Mouse (Mus musculus): ENCODE data around the gene Map4k2. TPM values are rescaled to one million over a fixed set of nuclear protein-coding genes. Genes with fewer than 3 reads are reported as not detected.

Gene Map4k2
- polyA plus RNA-seq, 1 experiment: 57.4 TPM

DNA sequence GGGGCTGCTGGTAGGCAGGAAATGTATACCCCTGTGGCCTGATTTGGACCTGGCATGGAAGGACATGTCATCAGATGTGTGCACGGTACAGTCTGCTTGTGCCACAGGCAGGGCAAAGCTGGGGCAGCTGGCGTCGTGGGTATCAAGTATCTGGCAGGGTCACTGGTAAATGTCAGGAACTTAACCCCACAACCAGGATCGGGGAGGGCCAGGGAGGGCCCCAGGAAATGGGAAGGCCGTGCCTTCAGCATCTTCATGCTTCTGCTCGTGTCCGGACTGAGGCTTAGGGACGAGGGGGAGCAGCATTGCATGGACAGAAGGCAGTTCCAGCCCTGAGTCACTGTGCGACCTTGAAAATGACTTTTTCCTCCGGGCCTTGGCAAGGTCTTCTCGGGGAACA, 44.0 kb downstream of the Map4k2 start:
- H3K4me3 ChIP-seq (ENCODE audit: insufficient read depth, low read length): no peak overlapping the region
- TF ChIP-seq POLR2A (IDR thresholded peaks at IDR 0.05; ENCODE audit: borderline replicate concordance, low read depth, low read length) (no peak), CTCF (IDR thresholded peaks at IDR 0.05; ENCODE audit: low read depth, low read length) (no peak)
- no peaks in the 10 kb centered on the region for H3K4me1 ChIP-seq (ENCODE audit: control insufficient read depth, insufficient read depth, low read length)
- H3K27ac ChIP-seq (ENCODE audit: insufficient read depth, low read depth, low read length): no peak overlapping the region

DNA sequence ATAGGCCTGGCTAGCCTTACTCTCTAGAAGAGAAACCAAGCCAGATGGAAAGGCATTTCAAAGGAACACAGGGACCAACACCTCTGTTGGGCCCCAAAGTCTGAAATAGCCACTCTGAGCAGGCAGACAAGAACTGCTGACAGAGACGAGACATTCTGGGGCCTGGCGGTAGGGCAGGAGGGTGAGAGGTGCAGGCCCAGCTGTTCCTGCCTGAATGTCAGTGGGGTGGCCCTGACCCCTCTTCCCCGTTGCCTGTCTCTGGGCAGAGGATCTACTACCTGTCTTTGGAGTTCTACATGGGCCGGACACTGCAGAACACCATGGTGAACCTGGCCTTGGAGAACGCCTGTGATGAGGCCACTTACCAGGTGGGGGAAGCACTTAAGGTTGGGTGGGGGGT, 44.5 kb downstream of the Map4k2 start:
- Histone ChIP-seq H3K4me3 (ENCODE audit: insufficient read depth, low read length) (no peak overlapping the region), H3K4me1 (ENCODE audit: control insufficient read depth, insufficient read depth, low read length) (no peaks in the 10 kb centered on the region), H3K27ac (ENCODE audit: insufficient read depth, low read depth, low read length) (no peak overlapping the region)
- no peak for TF ChIP-seq POLR2A (IDR thresholded peaks at IDR 0.05; ENCODE audit: borderline replicate concordance, low read depth, low read length)
- TF ChIP-seq CTCF (IDR thresholded peaks at IDR 0.05; ENCODE audit: low read depth, low read length): no peak

DNA sequence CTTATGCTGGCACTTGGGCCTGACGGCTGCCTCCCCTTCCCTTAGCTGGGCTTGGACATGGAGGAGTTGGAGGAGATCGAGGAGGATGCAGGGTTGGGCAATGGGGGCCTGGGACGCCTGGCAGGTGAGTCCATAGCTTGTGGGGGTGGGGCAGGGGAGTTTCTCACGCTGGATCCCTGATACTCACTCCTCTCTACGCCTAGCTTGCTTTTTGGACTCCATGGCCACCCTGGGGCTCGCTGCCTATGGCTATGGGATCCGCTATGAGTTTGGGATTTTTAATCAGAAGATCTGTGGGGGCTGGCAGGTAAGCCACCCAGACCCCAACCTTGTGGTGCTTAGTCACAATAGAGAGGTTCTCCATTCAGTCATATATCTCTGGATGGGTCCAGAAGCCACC, 44.9 kb downstream of the Map4k2 start:
- TF ChIP-seq POLR2A (IDR thresholded peaks at IDR 0.05; ENCODE audit: borderline replicate concordance, low read depth, low read length) (no peak), CTCF (IDR thresholded peaks at IDR 0.05; ENCODE audit: low read depth, low read length) (no peak)
- Histone ChIP-seq H3K27ac (ENCODE audit: insufficient read depth, low read depth, low read length) (no peak overlapping the region), H3K4me1 (ENCODE audit: control insufficient read depth, insufficient read depth, low read length) (no peaks in the 10 kb centered on the region), H3K4me3 (ENCODE audit: insufficient read depth, low read length) (no peak overlapping the region)

DNA sequence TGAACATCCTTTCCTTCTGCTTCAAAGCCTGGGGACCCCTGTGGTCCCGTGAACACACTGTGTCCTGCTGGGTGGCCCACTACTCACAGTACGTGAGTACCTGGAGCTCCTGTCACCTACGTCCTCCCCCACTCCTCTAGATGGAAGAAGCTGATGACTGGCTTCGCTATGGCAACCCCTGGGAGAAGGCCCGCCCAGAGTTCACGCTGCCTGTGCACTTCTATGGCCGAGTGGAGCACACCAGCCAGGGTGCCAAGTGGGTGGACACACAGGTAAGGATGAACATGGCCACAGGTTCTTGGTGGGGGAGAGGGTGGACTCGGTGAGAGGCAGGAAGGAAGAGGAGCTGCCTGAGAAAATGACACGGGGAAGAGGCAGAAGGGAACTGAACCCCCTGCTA, 45.3 kb downstream of the Map4k2 start:
- Histone ChIP-seq H3K4me1 (ENCODE audit: control insufficient read depth, insufficient read depth, low read length) (no peaks in the 10 kb centered on the region), H3K27ac (ENCODE audit: insufficient read depth, low read depth, low read length) (no peak overlapping the region), H3K4me3 (ENCODE audit: insufficient read depth, low read length) (no peak overlapping the region)
- TF ChIP-seq POLR2A (IDR thresholded peaks at IDR 0.05; ENCODE audit: borderline replicate concordance, low read depth, low read length) (no peak), CTCF (IDR thresholded peaks at IDR 0.05; ENCODE audit: low read depth, low read length) (no peak)

DNA sequence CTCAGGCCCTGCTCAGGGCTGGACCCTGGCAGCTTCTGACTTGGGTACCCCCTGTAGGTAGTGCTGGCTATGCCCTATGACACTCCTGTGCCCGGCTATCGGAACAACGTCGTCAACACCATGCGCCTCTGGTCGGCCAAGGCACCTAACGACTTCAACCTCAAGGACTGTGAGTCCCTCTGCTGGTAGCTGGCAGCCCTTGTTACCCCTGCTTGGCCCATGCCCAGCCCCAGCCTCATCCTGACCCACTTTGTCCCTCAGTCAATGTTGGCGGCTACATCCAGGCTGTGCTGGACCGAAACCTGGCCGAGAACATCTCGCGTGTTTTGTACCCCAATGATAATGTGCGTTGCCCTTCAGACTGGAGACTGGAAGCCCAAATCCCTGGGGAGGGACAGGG, 47.1 kb downstream of the Map4k2 start:
- no peaks in the 10 kb centered on the region for H3K4me1 ChIP-seq (ENCODE audit: control insufficient read depth, insufficient read depth, low read length)
- TF ChIP-seq POLR2A (IDR thresholded peaks at IDR 0.05; ENCODE audit: borderline replicate concordance, low read depth, low read length) (no peak), CTCF (IDR thresholded peaks at IDR 0.05; ENCODE audit: low read depth, low read length) (no peak)
- no peak overlapping the region for H3K4me3 ChIP-seq (ENCODE audit: insufficient read depth, low read length)
- no peak overlapping the region for H3K27ac ChIP-seq (ENCODE audit: insufficient read depth, low read depth, low read length)

DNA sequence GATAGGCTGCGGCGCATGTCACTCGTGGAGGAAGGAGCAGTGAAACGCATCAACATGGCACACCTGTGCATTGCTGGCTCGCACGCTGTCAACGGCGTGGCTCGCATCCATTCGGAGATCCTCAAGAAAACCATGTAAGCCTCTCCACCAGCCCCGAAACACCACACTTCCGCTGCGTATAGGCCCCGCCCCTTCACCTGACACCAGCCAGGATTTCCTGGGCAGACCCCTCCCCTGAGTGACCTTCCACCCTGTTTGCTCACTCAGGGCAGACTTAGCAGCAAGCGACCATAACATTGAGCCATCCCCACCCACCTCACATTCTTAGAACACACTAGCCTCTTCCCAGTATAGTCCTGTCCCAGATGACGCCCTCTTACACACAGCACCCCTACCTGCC, 48.9 kb downstream of the Map4k2 start:
- Histone ChIP-seq H3K4me3 (ENCODE audit: insufficient read depth, low read length) (no peak overlapping the region), H3K27ac (ENCODE audit: insufficient read depth, low read depth, low read length) (no peak overlapping the region), H3K4me1 (ENCODE audit: control insufficient read depth, insufficient read depth, low read length) (no peaks in the 10 kb centered on the region)
- TF ChIP-seq CTCF (IDR thresholded peaks at IDR 0.05; ENCODE audit: low read depth, low read length) (no peak), POLR2A (IDR thresholded peaks at IDR 0.05; ENCODE audit: borderline replicate concordance, low read depth, low read length) (no peak)

DNA sequence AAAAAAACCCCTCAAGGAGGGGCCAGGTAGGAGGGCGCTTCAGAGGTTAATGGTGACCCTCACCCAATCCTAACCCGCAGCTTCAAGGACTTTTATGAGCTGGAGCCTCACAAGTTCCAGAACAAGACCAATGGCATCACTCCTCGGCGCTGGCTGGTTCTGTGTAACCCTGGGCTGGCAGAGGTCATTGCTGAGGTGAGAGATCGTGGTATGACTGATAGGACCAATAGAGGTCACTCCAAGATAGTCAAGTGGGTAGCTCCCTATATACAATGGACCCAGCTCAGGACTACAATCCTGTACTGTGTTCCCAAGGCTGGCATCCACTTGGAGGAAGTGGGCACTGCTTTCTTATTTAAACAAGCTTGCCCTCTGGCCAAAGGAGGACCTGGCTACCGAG, 49.3 kb downstream of the Map4k2 start:
- Histone ChIP-seq H3K4me1 (ENCODE audit: control insufficient read depth, insufficient read depth, low read length) (no peaks in the 10 kb centered on the region), H3K27ac (ENCODE audit: insufficient read depth, low read depth, low read length) (no peak overlapping the region), H3K4me3 (ENCODE audit: insufficient read depth, low read length) (no peak overlapping the region)
- TF ChIP-seq CTCF (IDR thresholded peaks at IDR 0.05; ENCODE audit: low read depth, low read length) (no peak), POLR2A (IDR thresholded peaks at IDR 0.05; ENCODE audit: borderline replicate concordance, low read depth, low read length) (no peak)

DNA sequence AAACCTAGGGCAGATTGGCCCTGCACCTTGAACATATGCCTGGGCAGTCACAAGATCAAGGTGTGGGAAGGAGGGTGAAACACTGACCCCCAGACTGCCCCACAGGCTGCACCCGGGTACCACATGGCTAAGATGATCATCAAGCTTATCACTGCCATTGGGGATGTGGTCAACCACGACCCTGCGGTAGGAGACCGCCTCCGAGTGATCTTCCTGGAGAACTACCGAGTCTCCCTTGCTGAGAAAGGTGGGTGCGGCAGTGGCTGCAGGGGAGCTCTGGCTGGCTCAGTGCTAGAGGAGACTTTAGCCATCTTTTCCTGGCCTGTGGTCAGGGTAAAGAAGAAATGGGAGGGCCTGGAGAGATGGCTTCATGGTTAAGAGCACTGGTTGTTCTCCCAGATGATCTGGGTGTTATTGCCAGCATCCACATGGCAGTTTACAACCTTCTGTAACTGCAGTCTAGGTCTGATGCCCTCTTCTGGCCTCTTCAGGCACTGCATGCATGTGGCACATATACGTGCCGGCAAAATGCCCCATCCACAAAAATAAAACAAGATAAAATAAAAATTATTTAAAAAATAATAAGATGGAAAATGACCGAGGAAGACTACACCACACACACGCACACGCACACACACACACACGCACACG, 51.9 kb downstream of the Map4k2 start:
- no peak for TF ChIP-seq CTCF (IDR thresholded peaks at IDR 0.05; ENCODE audit: low read depth, low read length)
- TF ChIP-seq POLR2A (IDR thresholded peaks at IDR 0.05; ENCODE audit: borderline replicate concordance, low read depth, low read length): no peak
- no peaks in the 10 kb centered on the region for H3K4me1 ChIP-seq (ENCODE audit: control insufficient read depth, insufficient read depth, low read length)

DNA sequence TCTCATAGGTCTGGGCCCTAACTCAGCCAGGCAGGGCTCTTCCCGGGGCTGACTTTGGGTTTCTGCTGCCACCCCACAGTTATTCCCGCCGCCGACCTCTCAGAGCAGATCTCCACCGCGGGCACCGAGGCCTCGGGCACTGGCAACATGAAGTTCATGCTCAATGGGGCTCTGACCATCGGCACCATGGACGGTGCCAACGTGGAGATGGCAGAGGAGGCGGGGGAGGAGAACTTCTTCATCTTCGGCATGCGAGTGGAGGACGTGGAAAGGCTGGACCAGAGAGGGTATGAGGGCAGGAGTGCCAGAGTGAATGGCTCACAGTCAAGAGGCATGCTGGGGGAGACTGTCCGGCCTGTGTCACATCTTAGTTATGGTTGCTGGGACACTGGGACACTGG, 52.7 kb downstream of the Map4k2 start:
- no peak overlapping the region for H3K4me3 ChIP-seq (ENCODE audit: insufficient read depth, low read length)
- TF ChIP-seq POLR2A (IDR thresholded peaks at IDR 0.05; ENCODE audit: borderline replicate concordance, low read depth, low read length) (no peak), CTCF (IDR thresholded peaks at IDR 0.05; ENCODE audit: low read depth, low read length) (no peak)
- no peak overlapping the region for H3K27ac ChIP-seq (ENCODE audit: insufficient read depth, low read depth, low read length)
- no peaks in the 10 kb centered on the region for H3K4me1 ChIP-seq (ENCODE audit: control insufficient read depth, insufficient read depth, low read length)

More for the DNA sequence above, 51.9 kb downstream of the Map4k2 start:
- no peak overlapping the region for H3K4me3 ChIP-seq (ENCODE audit: insufficient read depth, low read length)
- H3K27ac ChIP-seq (ENCODE audit: insufficient read depth, low read depth, low read length): no peak overlapping the region

DNA sequence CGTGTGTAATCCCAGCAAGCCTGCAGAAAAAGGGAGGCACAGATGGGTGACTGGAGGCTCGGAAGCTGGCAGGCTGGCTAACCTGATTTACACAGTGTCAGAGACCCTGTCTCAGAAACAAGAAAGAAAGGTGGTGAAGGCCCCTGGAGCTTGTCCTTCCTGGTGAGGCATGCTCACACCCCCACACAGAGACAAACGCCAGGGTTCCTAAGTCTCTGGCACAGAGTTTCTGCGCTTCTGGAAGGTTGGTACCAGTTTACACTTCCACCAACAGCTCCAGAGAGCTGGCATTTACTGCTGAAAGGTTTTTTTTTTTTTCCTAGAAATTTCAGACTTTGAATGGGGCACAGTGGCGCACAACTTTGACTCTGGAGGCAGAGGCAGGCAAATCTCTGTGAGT, 55.3 kb downstream of the Map4k2 start:
- Histone ChIP-seq H3K27ac (ENCODE audit: insufficient read depth, low read depth, low read length) (no peak overlapping the region), H3K4me1 (ENCODE audit: control insufficient read depth, insufficient read depth, low read length) (0 out of 2 replicates have a peak, but pooled peaks cover 3% of the 10 kb centered on the region), H3K4me3 (ENCODE audit: insufficient read depth, low read length) (no peak overlapping the region)
- no peak for TF ChIP-seq CTCF (IDR thresholded peaks at IDR 0.05; ENCODE audit: low read depth, low read length)
